Mouse (Mus musculus): ENCODE data around the gene Fnbp1.

GRCm38 (mm10) chr2:31139991-31140771 is 1.6 kb downstream of the Fnbp1 start:
- TF ChIP-seq CTCF (IDR thresholded peaks at IDR 0.05; ENCODE audit: borderline replicate concordance, control insufficient read depth, extremely low read depth, insufficient read depth, low read length, poor library complexity), result no peak
- no peak for TF ChIP-seq POLR2A (IDR thresholded peaks at IDR 0.05; ENCODE audit: control insufficient read depth, extremely low read depth, insufficient read depth, low read length, poor library complexity)
